ENCODE assay signal across 8 mouse cellular contexts in genomic region chr5:115530447-115530809, GRCm38 (mm10). TPM values are rescaled to one million over a fixed set of nuclear protein-coding genes. Genes with fewer than 3 reads are reported as not detected.
DNase-seq lines count a peak whose midpoint lies in the region; ATAC-seq lines count a peak whose summit lies in the region.

No protein-coding gene starts in this region.

- H3K27ac ChIP-seq in heart, embryonic 12.5 days (ENCODE audit: poor library complexity, severe bottlenecking): peak overlapping the region; percentile 85; the same call in 1 of the 2 replicates
- peak overlapping the region; percentile 96 for H3K27ac ChIP-seq in heart, embryonic 15.5 days
- peak overlapping the region; percentile 65 for H3K27ac ChIP-seq in limb, embryonic 11.5 days (replicated peaks; ENCODE audit: low read depth, low read length)
- peak overlapping the region; percentile 74 for H3K27ac ChIP-seq in stomach, embryonic 14.5 days (ENCODE audit: low read length)

- H3K9ac ChIP-seq in heart, embryonic 12.5 days: peak overlapping the region; percentile 4; the same call in 1 of the 2 replicates
- peak overlapping the region; percentile 50; the same call in 1 of the 2 replicates for H3K9ac ChIP-seq in heart, embryonic 15.5 days
- no peak overlapping the region for H3K9ac ChIP-seq in limb, embryonic 11.5 days (ENCODE audit: low read length)
- H3K9ac ChIP-seq in stomach, embryonic 14.5 days (replicated peaks; ENCODE audit: low read depth, low read length): no peak overlapping the region

- peak overlapping the region; percentile 38; the same call in 1 of the 2 replicates for H3K4me2 ChIP-seq in heart, embryonic 12.5 days
- H3K4me2 ChIP-seq in heart, embryonic 15.5 days: peak overlapping the region; percentile 60
- no peak overlapping the region for H3K4me2 ChIP-seq in limb, embryonic 11.5 days (ENCODE audit: low read depth, severe bottlenecking)
- no peak overlapping the region for H3K4me2 ChIP-seq in stomach, embryonic 14.5 days (replicated peaks; ENCODE audit: low read depth, low read length)

- no peaks in the 10 kb centered on the region for H3K9me3 ChIP-seq in heart, embryonic 12.5 days (replicated peaks)
- no peaks in the 10 kb centered on the region for H3K9me3 ChIP-seq in heart, embryonic 15.5 days (replicated peaks)
- H3K9me3 ChIP-seq in limb, embryonic 11.5 days (ENCODE audit: control insufficient read depth, low read length): no peaks in the 10 kb centered on the region
- H3K9me3 ChIP-seq in stomach, embryonic 14.5 days (ENCODE audit: control insufficient read depth, low read depth, low read length): no peaks in the 10 kb centered on the region

- H3K36me3 ChIP-seq in heart, embryonic 12.5 days: 0 out of 2 replicates have a peak, but pooled peaks cover 3% of the 10 kb centered on the region
- no peaks in the 10 kb centered on the region for H3K36me3 ChIP-seq in heart, embryonic 15.5 days
- H3K36me3 ChIP-seq in limb, embryonic 11.5 days (ENCODE audit: control insufficient read depth, insufficient read depth, low read length): no peaks in the 10 kb centered on the region
- no peaks in the 10 kb centered on the region for H3K36me3 ChIP-seq in stomach, embryonic 14.5 days (ENCODE audit: control insufficient read depth, insufficient read depth, low read length)

- H3K4me3 ChIP-seq in heart, embryonic 12.5 days: no peak overlapping the region
- no peak overlapping the region for H3K4me3 ChIP-seq in heart, embryonic 15.5 days
- H3K4me3 ChIP-seq in limb, embryonic 11.5 days (ENCODE audit: low read depth, low read length): no peak overlapping the region
- H3K4me3 ChIP-seq in stomach, embryonic 14.5 days (ENCODE audit: low read depth, low read length): no peak overlapping the region

- 46% methylated on average over 8 of the region's 8 CpGs for WGBS in heart, embryonic 12.5 days
- WGBS in heart, embryonic 15.5 days: 40% methylated on average over 8 of the region's 8 CpGs
- WGBS in limb, embryonic 11.5 days: 61% methylated on average over 8 of the region's 8 CpGs
- WGBS in stomach, embryonic 14.5 days: 44% methylated on average over 8 of the region's 8 CpGs

- ATAC-seq in heart, embryonic 12.5 days (ENCODE audit: insufficient number of reproducible peaks, low FRiP score): no peak
- peak; percentile 62; the same call in 1 of the 2 replicates for ATAC-seq in cerebellum, adult (ENCODE audit: insufficient number of reproducible peaks, low FRiP score, low TSS enrichment)
- ATAC-seq in heart, embryonic 15.5 days (replicated peaks; ENCODE audit: insufficient number of reproducible peaks, insufficient read depth, low FRiP score, low read depth): no peak
- ATAC-seq in limb, embryonic 11.5 days (ENCODE audit: insufficient number of reproducible peaks, low FRiP score, low TSS enrichment, low read depth): no peak
- no peak for ATAC-seq in stomach, embryonic 14.5 days (ENCODE audit: insufficient number of reproducible peaks, insufficient read depth, low FRiP score, low read depth)

- peaks cover 82% of the 10 kb centered on the region for H3K4me1 ChIP-seq in heart, embryonic 12.5 days (replicated peaks)
- H3K4me1 ChIP-seq in heart, embryonic 15.5 days (replicated peaks): peaks cover 83% of the 10 kb centered on the region
- H3K4me1 ChIP-seq in limb, embryonic 11.5 days (ENCODE audit: control insufficient read depth, insufficient read depth, low read length): peaks cover 64% of the 10 kb centered on the region
- peaks cover 68% of the 10 kb centered on the region for H3K4me1 ChIP-seq in stomach, embryonic 14.5 days (ENCODE audit: control insufficient read depth, insufficient read depth, low read length)

- DNase-seq in heart, adult 8-10 months (ENCODE audit: low spot score): no peak
- no peak for DNase-seq in limb, embryonic 11.5 days (ENCODE audit: low spot score)
- no peak for DNase-seq in embryo, embryonic 9.5 days (ENCODE audit: extremely low spot score)
- no peak for DNase-seq in retina, embryonic 14.5 days (ENCODE audit: low spot score)

- no peaks in the 10 kb centered on the region for H3K27me3 ChIP-seq in heart, embryonic 12.5 days (replicated peaks)
- H3K27me3 ChIP-seq in heart, embryonic 15.5 days: no peaks in the 10 kb centered on the region
- H3K27me3 ChIP-seq in limb, embryonic 11.5 days (ENCODE audit: control insufficient read depth, insufficient read depth, low read length): no peaks in the 10 kb centered on the region
- H3K27me3 ChIP-seq in stomach, embryonic 14.5 days (ENCODE audit: control insufficient read depth, insufficient read depth, low read length): no peaks in the 10 kb centered on the region

RNA-seq across cellular contexts. Expression of gene Pxn, which starts 24.0 kb away (rescaled TPM):
- polyA plus RNA-seq in heart, embryonic 12.5 days (2016; fragmentation: Nextera tagmentation; extraction: Ambion mirVana): 41.1 and 41.7 TPM in 2 replicates
- 10 to 100 TPM; 31.2 to 43.4 (median 34.1) TPM for total RNA-seq in heart, adult 8-10 months (2022)
- 33.5 and 46.2 TPM in 2 replicates for polyA plus RNA-seq in heart, embryonic 15.5 days (2015; fragmentation: Nextera tagmentation; extraction: Ambion mirVana)
- polyA plus RNA-seq in limb, embryonic 11.5 days (2014; fragmentation: Nextera tagmentation; extraction: Ambion mirVana): 13.5 and 17.7 TPM in 2 replicates
- 15.9 and 17.7 TPM in 2 replicates for polyA plus RNA-seq in stomach, embryonic 14.5 days (2014; fragmentation: Nextera tagmentation; extraction: Ambion mirVana)

RNA-seq across cellular contexts. Expression of gene Rplp0, which starts 28.8 kb away (rescaled TPM):
- polyA plus RNA-seq in heart, embryonic 12.5 days (2016; fragmentation: Nextera tagmentation; extraction: Ambion mirVana): 949 and 971 TPM in 2 replicates
- total RNA-seq in heart, adult 8-10 months (2022): 100 to 1,000 TPM; 591 to 710 (median 629) TPM
- polyA plus RNA-seq in heart, embryonic 15.5 days (2015; fragmentation: Nextera tagmentation; extraction: Ambion mirVana): 925 and 1,001 TPM in 2 replicates
- polyA plus RNA-seq in limb, embryonic 11.5 days (2014; fragmentation: Nextera tagmentation; extraction: Ambion mirVana): 1,447 and 1,526 TPM in 2 replicates
- polyA plus RNA-seq in stomach, embryonic 14.5 days (2014; fragmentation: Nextera tagmentation; extraction: Ambion mirVana): 1,866 and 1,880 TPM in 2 replicates

RNA-seq across cellular contexts. Expression of gene Gcn1l1, which starts 34.6 kb away (rescaled TPM):
- polyA plus RNA-seq in heart, embryonic 12.5 days (2016; fragmentation: Nextera tagmentation; extraction: Ambion mirVana): 43.1 and 47.0 TPM in 2 replicates
- total RNA-seq in heart, adult 8-10 months (2022): 10 to 100 TPM; 35.7 to 41.6 (median 39.3) TPM
- 20.9 and 28.8 TPM in 2 replicates for polyA plus RNA-seq in heart, embryonic 15.5 days (2015; fragmentation: Nextera tagmentation; extraction: Ambion mirVana)
- polyA plus RNA-seq in limb, embryonic 11.5 days (2014; fragmentation: Nextera tagmentation; extraction: Ambion mirVana): 39.6 and 44.5 TPM in 2 replicates
- polyA plus RNA-seq in stomach, embryonic 14.5 days (2014; fragmentation: Nextera tagmentation; extraction: Ambion mirVana): 42.3 TPM in 2 replicates

RNA-seq across cellular contexts. Expression of gene Sirt4, which starts 45.9 kb away (rescaled TPM):
- polyA plus RNA-seq in heart, embryonic 12.5 days (2016; fragmentation: Nextera tagmentation; extraction: Ambion mirVana): 14.7 and 18.0 TPM in 2 replicates
- total RNA-seq in heart, adult 8-10 months (2022): 10 to 100 TPM; 17.9 to 21.4 (median 19.6) TPM
- polyA plus RNA-seq in heart, embryonic 15.5 days (2015; fragmentation: Nextera tagmentation; extraction: Ambion mirVana): 20.9 TPM in 2 replicates
- 19.2 and 19.7 TPM in 2 replicates for polyA plus RNA-seq in limb, embryonic 11.5 days (2014; fragmentation: Nextera tagmentation; extraction: Ambion mirVana)
- 20.9 and 23.5 TPM in 2 replicates for polyA plus RNA-seq in stomach, embryonic 14.5 days (2014; fragmentation: Nextera tagmentation; extraction: Ambion mirVana)

Comparison
In these comparisons a context has a peak if more than half of its experiments do, and no peak if none do; other contexts are left out.
1. H3K4me2 ChIP-seq: peak in heart, embryonic 12.5 days (single experiment) and heart, embryonic 15.5 days (single experiment); none in limb, embryonic 11.5 days (single experiment) and stomach, embryonic 14.5 days (single experiment).
2. H3K9ac ChIP-seq: peak in heart, embryonic 12.5 days (single experiment) and heart, embryonic 15.5 days (single experiment); none in limb, embryonic 11.5 days (single experiment) and stomach, embryonic 14.5 days (single experiment).
3. Peak in every context shown above with its lines, with median percentiles within 50 percentile points of each other: H3K27ac ChIP-seq.